Mouse (Mus musculus): ENCODE data around the gene Zfp326.

Zfp326 gene

GRCm38 (mm10) chr5:105867841-105868447 is 8.4 kb upstream of the Zfp326 start:
- peak; percentile 49 for DNase-seq

- DNase-seq: peak; percentile 91
Measured at GRCm38 (mm10) chr5:105868593-105868992, 7.8 kb upstream of the Zfp326 start.

GRCm38 (mm10) chr5:105869739-105870138 is 6.6 kb upstream of the Zfp326 start:
- DNase-seq: no peak

GRCm38 (mm10) chr5:105871140-105871539 is 5.2 kb upstream of the Zfp326 start:
- no peak for DNase-seq

GRCm38 (mm10) chr5:105872176-105872575 is 4.2 kb upstream of the Zfp326 start:
- no peak for DNase-seq

GRCm38 (mm10) chr5:105872916-105873315 is 3.4 kb upstream of the Zfp326 start:
- no peak for DNase-seq

- DNase-seq: no peak
Measured at GRCm38 (mm10) chr5:105873774-105874173, 2.6 kb upstream of the Zfp326 start.

GRCm38 (mm10) chr5:105874476-105874875 is 1.9 kb upstream of the Zfp326 start:
- no peak for DNase-seq

- no peak for DNase-seq
Measured at GRCm38 (mm10) chr5:105876925-105877774, 785 bp downstream of the Zfp326 start.

- DNase-seq: no peak
Measured at GRCm38 (mm10) chr5:105887317-105887716, 11.0 kb downstream of the Zfp326 start.

- no peak for DNase-seq
Measured at GRCm38 (mm10) chr5:105898161-105898560, 21.8 kb downstream of the Zfp326 start.

- DNase-seq: no peak
Measured at GRCm38 (mm10) chr5:105909209-105909608, 32.8 kb downstream of the Zfp326 start.

- DNase-seq: no peak
Measured at GRCm38 (mm10) chr5:105909671-105910070, 33.3 kb downstream of the Zfp326 start.

- no peak for DNase-seq
Measured at GRCm38 (mm10) chr5:105911498-105911897, 35.1 kb downstream of the Zfp326 start.

GRCm38 (mm10) chr5:105917398-105917797 is 41.0 kb downstream of the Zfp326 start:
- DNase-seq: no peak

- DNase-seq: no peak
Measured at GRCm38 (mm10) chr5:105918289-105918688, 41.9 kb downstream of the Zfp326 start.

- DNase-seq: no peak
Measured at GRCm38 (mm10) chr5:105922818-105923487, 46.6 kb downstream of the Zfp326 start.

GRCm38 (mm10) chr5:105924347-105924746 is 48.0 kb downstream of the Zfp326 start:
- no peak for DNase-seq

GRCm38 (mm10) chr5:105925568-105926255 is 49.3 kb downstream of the Zfp326 start:
- no peak for DNase-seq

GRCm38 (mm10) chr5:105930282-105930681 is 53.9 kb downstream of the Zfp326 start:
- peak; percentile 26 for DNase-seq

- DNase-seq: no peak
Measured at GRCm38 (mm10) chr5:105932392-105932791, 56.0 kb downstream of the Zfp326 start.

GRCm38 (mm10) chr5:105941951-105942350 is 65.6 kb downstream of the Zfp326 start:
- DNase-seq: no peak

Data from lung, postnatal 14 days (tissue).